Mouse (Mus musculus): ENCODE data around the gene Gm49384. TPM values are rescaled to one million over a fixed set of nuclear protein-coding genes. Genes with fewer than 3 reads are reported as not detected.
A peak's percentile ranks its signal among the peaks of the same experiment; 100 is the strongest.

The Gm49384 gene
- polyA plus RNA-seq, 1 experiment from 2014 or later: 17.5 TPM

DNA sequence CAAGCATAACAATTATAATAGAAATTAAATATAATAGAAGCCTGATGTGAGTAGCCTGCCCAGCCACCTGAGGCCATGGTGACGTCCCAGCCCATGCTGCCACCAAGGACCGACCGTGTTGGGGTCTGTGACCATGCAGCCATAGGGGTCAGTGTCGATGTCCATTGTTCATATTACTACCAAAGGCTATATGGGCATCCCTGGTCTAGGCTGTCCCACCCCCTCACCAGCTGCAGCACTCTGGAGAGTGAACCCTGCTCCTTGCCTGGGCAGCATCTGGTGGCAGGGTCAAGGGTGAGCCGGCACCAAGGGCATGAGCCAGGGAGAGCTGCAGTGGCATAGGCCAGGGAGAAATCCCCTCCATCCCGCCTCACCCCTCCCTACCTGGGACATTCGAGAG, 64.2 kb downstream of the Gm49384 start:
- 84% methylated on average over 7 of the region's 7 CpGs for WGBS

More for the DNA sequence above, 64.2 kb downstream of the Gm49384 start:
- Histone ChIP-seq H3K4me1 (no peaks in the 10 kb centered on the region), H3K4me2 (replicated peaks) (no peak overlapping the region), H3K36me3 (no peaks in the 10 kb centered on the region), H3K9me3 (replicated peaks) (no peaks in the 10 kb centered on the region), H3K27ac (replicated peaks) (no peak overlapping the region), H3K4me3 (replicated peaks) (no peak overlapping the region), H3K27me3 (no peaks in the 10 kb centered on the region), H3K9ac (no peak overlapping the region)
- peak; percentile 54; the same call in 1 of the 2 replicates for ATAC-seq (ENCODE audit: insufficient number of reproducible peaks, low FRiP score, low TSS enrichment, low read depth)

Small RNA genes lying within 50 kb of the gene (microRNA-seq; reads per million reads assigned to microRNA genes)
- gene Gm47287 (ENCODE audit: borderline number of aligned reads) (not detected), gene Gm47295 (ENCODE audit: borderline number of aligned reads) (not detected)

Other genes starting within 250 kb of the Gm49384 start
- 1,694 and 1,796 TPM in 2 replicates for gene Rps29, start 45.1 kb downstream of the Gm49384 start, polyA plus RNA-seq (2015; fragmentation: Nextera tagmentation; extraction: Ambion mirVana)
- gene Lrr1, start 35.5 kb downstream of the Gm49384 start, polyA plus RNA-seq (2015; fragmentation: Nextera tagmentation; extraction: Ambion mirVana): 16.6 and 16.8 TPM in 2 replicates
- 529 and 569 TPM in 2 replicates for gene Rpl36al, start 20.2 kb downstream of the Gm49384 start, polyA plus RNA-seq (2015; fragmentation: Nextera tagmentation; extraction: Ambion mirVana)
- 57.5 and 60.7 TPM in 2 replicates for gene Mgat2, start 20.1 kb downstream of the Gm49384 start, polyA plus RNA-seq (2015; fragmentation: Nextera tagmentation; extraction: Ambion mirVana)
- 24.5 and 26.0 TPM in 2 replicates for gene Gm49383, start 7.2 kb downstream of the Gm49384 start, polyA plus RNA-seq (2015; fragmentation: Nextera tagmentation; extraction: Ambion mirVana)
- 11.0 and 14.2 TPM in 2 replicates for gene Dnaaf2, start 5.8 kb downstream of the Gm49384 start, polyA plus RNA-seq (2015; fragmentation: Nextera tagmentation; extraction: Ambion mirVana)
- gene Pole2, start 23.9 kb upstream of the Gm49384 start, polyA plus RNA-seq (2015; fragmentation: Nextera tagmentation; extraction: Ambion mirVana): 20.1 and 22.3 TPM in 2 replicates
- 10.2 and 11.1 TPM in 2 replicates for gene Klhdc1, start 36.9 kb upstream of the Gm49384 start, polyA plus RNA-seq (2015; fragmentation: Nextera tagmentation; extraction: Ambion mirVana)
- 122 and 123 TPM in 2 replicates for gene Klhdc2, start 92.4 kb upstream of the Gm49384 start, polyA plus RNA-seq (2015; fragmentation: Nextera tagmentation; extraction: Ambion mirVana)
- 92.5 and 95.0 TPM in 2 replicates for gene Nemf, start 152.9 kb upstream of the Gm49384 start, polyA plus RNA-seq (2015; fragmentation: Nextera tagmentation; extraction: Ambion mirVana)
- 71.4 and 78.4 TPM in 2 replicates for gene Arf6, start 167.9 kb upstream of the Gm49384 start, polyA plus RNA-seq (2015; fragmentation: Nextera tagmentation; extraction: Ambion mirVana)
- 2.8 and 4.0 TPM in 2 replicates for gene Gm9887, start 168.2 kb upstream of the Gm49384 start, polyA plus RNA-seq (2015; fragmentation: Nextera tagmentation; extraction: Ambion mirVana)

Measured in embryonic facial prominence, embryonic 15.5 days (tissue).